In genomic region chr11:25752418-25752817, GRCm38 (mm10) we compare ENCODE assay signal across 14 mouse cellular contexts.
"Had no signal": no experiment of that assay in that cellular context is flagged by ENCODE, and none has a peak within 500 bp of the region (broad histone marks: within the 10 kb centered on the region; RNA-seq: fewer than 3 reads in every experiment).

No protein-coding gene starts in this region.

- DNase-seq: lung, embryonic 14.5 days; lung, postnatal 10 days; lung, postnatal 4 days; right cerebral cortex, postnatal 14 days; thymus, adult 2 months; thymus, postnatal 25 days; thymus, postnatal 4 days had no signal

- H3K36me3 ChIP-seq: midbrain, embryonic 10.5 days; midbrain, embryonic 12.5 days; neural tube, embryonic 13.5 days; neural tube, embryonic 15.5 days; stomach, embryonic 15.5 days had no signal

- H3K9me3 ChIP-seq: midbrain, embryonic 10.5 days; midbrain, embryonic 12.5 days; neural tube, embryonic 13.5 days; neural tube, embryonic 15.5 days; stomach, embryonic 15.5 days had no signal

- H3K27me3 ChIP-seq: midbrain, embryonic 12.5 days; neural tube, embryonic 13.5 days; neural tube, embryonic 15.5 days; stomach, embryonic 15.5 days had no signal

- H3K4me2 ChIP-seq: lung, embryonic 14.5 days; midbrain, embryonic 12.5 days; neural tube, embryonic 13.5 days; neural tube, embryonic 15.5 days; stomach, embryonic 15.5 days had no signal

- H3K27ac ChIP-seq: midbrain, embryonic 10.5 days; midbrain, embryonic 12.5 days; neural tube, embryonic 13.5 days; neural tube, embryonic 15.5 days; stomach, embryonic 15.5 days; stomach, postnatal 0 days had no signal

- H3K4me3 ChIP-seq: midbrain, embryonic 10.5 days; midbrain, embryonic 12.5 days; myocyte; neural tube, embryonic 13.5 days; neural tube, embryonic 15.5 days; stomach, embryonic 15.5 days had no signal

- H3K4me1 ChIP-seq: midbrain, embryonic 12.5 days; neural tube, embryonic 15.5 days; stomach, embryonic 15.5 days had no signal

- H3K9ac ChIP-seq: lung, embryonic 14.5 days; midbrain, embryonic 12.5 days; neural tube, embryonic 13.5 days; neural tube, embryonic 15.5 days; stomach, embryonic 15.5 days had no signal
